Mouse (Mus musculus) forebrain, embryonic 16.5 days (tissue): ENCODE data around the gene 9530053A07Rik. TPM values are rescaled to one million over a fixed set of nuclear protein-coding genes. Genes with fewer than 3 reads are reported as not detected.
A peak's percentile ranks its signal among the peaks of the same experiment; 100 is the strongest.
"Not testable (repeated sequence)": the region's sequence is repeated elsewhere in the genome, so short reads cannot be mapped to it uniquely, and the experiment has no call there.

Experiments used
- ATAC-seq: fragments of 200-750 bp; cut with Nextera tagmentation; 2 replicates; pipeline ENCODE4 v1.8.0; 2017; ENCODE audit warnings: mild to moderate bottlenecking, moderate library complexity
- H3K27ac ChIP-seq: fragments of 300-500 bp; sonication (generic); 2 replicates; pipeline ENCODE4 v1.5.1; 2014; ENCODE audit warnings: low read length, control low read depth
- H3K27me3 ChIP-seq: fragments of 300-500 bp; sonication (generic); replicated peaks from 2 replicates; pipeline ENCODE4 v1.6.1; 2014; ENCODE audit warnings: low read length; ENCODE audit not compliant: control insufficient read depth, insufficient read depth
- H3K36me3 ChIP-seq: fragments of 300-500 bp; sonication (generic); 2 replicates; pipeline ENCODE4 v1.6.1; 2014; ENCODE audit not compliant: control insufficient read depth, insufficient read depth
- H3K4me1 ChIP-seq: fragments of 300-500 bp; sonication (generic); replicated peaks from 2 replicates; pipeline ENCODE4 v1.6.1; 2014; ENCODE audit warnings: low read length; ENCODE audit not compliant: control insufficient read depth, insufficient read depth
- H3K4me2 ChIP-seq: fragments of 300-500 bp; sonication (generic); 2 replicates; pipeline ENCODE4 v1.6.1; 2014; ENCODE audit warnings: mild to moderate bottlenecking, low read length, control low read depth
- H3K4me3 ChIP-seq: fragments of 300-500 bp; sonication (generic); replicated peaks from 2 replicates; pipeline ENCODE4 v1.5.1; 2014; ENCODE audit warnings: mild to moderate bottlenecking, low read length, control low read depth
- H3K9ac ChIP-seq: fragments of 300-500 bp; sonication (generic); replicated peaks from 2 replicates; pipeline ENCODE4 v1.6.1; 2014; ENCODE audit warnings: low read depth, low read length, control low read depth
- H3K9me3 ChIP-seq: fragments of 300-500 bp; sonication (generic); 2 replicates; pipeline ENCODE4 v1.6.1; 2016; ENCODE audit warnings: low read length; ENCODE audit not compliant: control insufficient read depth
- WGBS: fragments of 180-500 bp; shearing (Covaris S2); extraction: QIAGEN DNeasy Blood & Tissue Kit; methylation state at CpG from one replicate; pipeline ENCODE4 v1.1.7; 2014; 5-methylcytosine and 5-hydroxymethylcytosine counted together
- polyA plus RNA-seq: library from polyadenylated mRNA; unstranded; fragments of >200 nt; fragmentation: Nextera tagmentation; extraction: Ambion mirVana; gene quantifications from 2 replicates; pipeline ENCODE4 v1.2.1, GENCODE M21; 2015

9530053A07Rik gene
- 0.06 and 0.14 TPM in 2 replicates for polyA plus RNA-seq

DNA sequence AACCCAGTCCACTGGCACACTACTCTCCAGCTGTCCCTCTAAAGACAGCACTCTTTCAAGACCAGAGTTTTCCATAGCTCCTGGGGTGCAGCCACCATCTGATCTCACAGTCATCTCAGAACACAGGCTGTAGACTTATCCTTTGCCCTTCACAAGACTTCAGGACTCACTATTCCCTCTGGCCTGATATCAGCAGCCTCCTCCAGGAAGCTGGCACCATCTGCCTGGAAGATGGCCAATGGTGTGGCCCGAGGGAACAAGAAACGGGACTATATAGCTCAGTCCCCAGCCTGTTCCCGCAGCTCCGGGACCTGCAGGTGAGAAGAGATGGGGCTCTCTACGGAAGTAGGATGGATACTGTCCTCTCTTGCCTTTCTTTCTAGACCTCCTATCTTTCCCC lies at the start of gene 9530053A07Rik:
TSS of gene 9530053A07Rik (plus strand) at position 301 of the 400 bp plus-strand sequence.
- no peaks in the 10 kb centered on the region for H3K36me3 ChIP-seq
- no peaks in the 10 kb centered on the region for H3K9me3 ChIP-seq
- no peak within 1 kb of the TSS for H3K27ac ChIP-seq
- WGBS: 87% methylated on average over 5 of the region's 5 CpGs
- no peaks in the 10 kb centered on the region for H3K27me3 ChIP-seq
- no peak within 1 kb of the TSS for H3K4me2 ChIP-seq
- H3K4me3 ChIP-seq: no peak within 1 kb of the TSS
- no peak for ATAC-seq
- no peaks in the 10 kb centered on the region for H3K4me1 ChIP-seq
- H3K9ac ChIP-seq: no peak within 1 kb of the TSS

DNA sequence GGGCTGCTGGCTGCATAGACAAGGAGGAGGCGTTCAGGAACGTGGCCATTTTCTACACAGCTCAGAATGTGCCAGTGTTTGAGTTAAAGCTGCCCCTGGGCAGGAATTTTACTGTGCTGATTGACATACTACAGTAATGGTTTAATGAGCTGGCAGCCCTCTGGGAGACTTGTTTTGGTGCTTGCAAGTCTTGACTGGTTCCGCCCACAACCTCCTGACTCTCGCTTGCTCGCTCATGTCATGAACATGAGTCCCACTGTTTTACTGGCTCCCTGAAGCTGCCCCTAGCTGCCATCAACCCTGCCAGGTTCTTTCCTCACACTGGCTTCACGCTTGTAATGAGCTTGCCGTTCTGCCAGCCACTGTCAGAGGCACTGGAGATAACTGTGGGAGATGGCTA lies 45.1 kb upstream of the 9530053A07Rik start:
- H3K9me3 ChIP-seq: no peaks in the 10 kb centered on the region
- no peak overlapping the region for H3K4me2 ChIP-seq
- H3K27me3 ChIP-seq: no peaks in the 10 kb centered on the region
- H3K4me3 ChIP-seq: no peak overlapping the region
- H3K27ac ChIP-seq: no peak overlapping the region
- peaks cover 4% of the 10 kb centered on the region; the same call in 1 of the 2 replicates for H3K4me1 ChIP-seq
- peak; percentile 45; the same call in 1 of the 2 replicates for ATAC-seq
- H3K9ac ChIP-seq: no peak overlapping the region
- H3K36me3 ChIP-seq: no peaks in the 10 kb centered on the region
- WGBS: 60% methylated on average over 7 of the region's 7 CpGs

DNA sequence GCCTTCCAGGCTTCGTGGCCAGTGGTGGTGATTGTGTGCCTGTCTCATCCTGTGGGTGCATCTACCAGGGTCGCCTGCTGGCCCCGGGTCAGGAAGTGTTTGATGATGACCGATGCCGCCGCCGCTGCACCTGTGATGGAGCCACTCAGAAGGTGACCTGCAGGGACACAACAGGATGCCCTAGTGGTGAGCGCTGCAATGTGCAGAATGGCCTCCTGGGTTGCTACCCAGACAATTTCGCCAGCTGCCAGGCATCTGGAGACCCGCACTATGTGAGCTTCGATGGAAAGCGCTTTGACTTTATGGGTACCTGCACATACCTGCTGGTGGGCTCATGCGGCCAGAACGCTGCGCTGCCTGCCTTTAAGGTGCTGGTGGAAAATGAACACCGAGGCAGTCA lies 43.0 kb upstream of the 9530053A07Rik start:
- Histone ChIP-seq H3K9me3 (no peaks in the 10 kb centered on the region), H3K27me3 (no peaks in the 10 kb centered on the region), H3K27ac (no peak overlapping the region), H3K9ac (no peak overlapping the region), H3K4me1 (peaks cover 4% of the 10 kb centered on the region; the same call in 1 of the 2 replicates), H3K4me2 (no peak overlapping the region), H3K36me3 (no peaks in the 10 kb centered on the region), H3K4me3 (no peak overlapping the region)
- WGBS: 83% methylated on average over 16 of the region's 16 CpGs
- ATAC-seq: no peak

DNA sequence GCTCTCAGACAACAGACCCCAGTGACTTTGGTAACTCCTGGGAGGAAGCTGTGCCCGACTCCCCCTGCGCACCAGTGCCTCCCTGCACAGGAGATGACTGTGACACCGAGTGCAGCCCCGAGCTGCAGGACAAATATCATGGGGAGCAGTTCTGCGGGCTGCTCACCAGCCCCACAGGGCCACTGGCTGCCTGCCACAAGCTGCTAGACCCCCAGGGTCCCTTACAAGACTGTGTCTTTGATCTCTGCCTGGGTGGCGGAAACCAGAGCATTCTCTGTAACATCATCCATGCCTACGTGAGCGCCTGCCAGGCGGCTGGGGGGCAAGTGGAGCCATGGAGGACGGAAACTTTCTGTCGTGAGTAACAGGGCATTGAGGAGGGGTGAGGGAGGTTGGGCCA lies 35.7 kb upstream of the 9530053A07Rik start:
- no peak overlapping the region for H3K4me2 ChIP-seq
- H3K27ac ChIP-seq: no peak overlapping the region
- no peaks in the 10 kb centered on the region for H3K9me3 ChIP-seq
- no peaks in the 10 kb centered on the region for H3K36me3 ChIP-seq
- no peak overlapping the region for H3K4me3 ChIP-seq
- WGBS: 43% methylated on average over 11 of the region's 11 CpGs
- no peaks in the 10 kb centered on the region for H3K27me3 ChIP-seq
- no peak for ATAC-seq
- H3K4me1 ChIP-seq: no peaks in the 10 kb centered on the region
- no peak overlapping the region for H3K9ac ChIP-seq

DNA sequence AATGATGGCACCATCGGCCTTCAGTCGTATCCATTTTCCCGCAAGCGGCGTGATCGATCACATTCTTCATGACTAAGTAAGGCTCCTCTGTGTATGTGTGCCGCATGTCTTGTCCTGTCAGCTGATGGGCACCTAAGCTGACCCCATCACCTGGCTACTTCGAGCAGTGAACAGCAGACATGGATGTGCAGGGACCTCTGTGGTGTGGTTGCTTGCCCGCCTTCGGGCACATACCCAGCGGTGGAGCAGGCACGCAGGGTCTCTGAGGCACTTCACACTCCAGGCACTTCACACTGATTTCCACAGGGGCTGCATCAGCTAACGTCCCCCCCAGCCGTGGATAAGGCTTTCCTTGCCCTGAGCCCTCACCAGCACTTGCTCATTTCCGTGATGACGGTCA lies 30.2 kb upstream of the 9530053A07Rik start:
- Histone ChIP-seq H3K4me1 (no peaks in the 10 kb centered on the region), H3K27me3 (0 out of 2 replicates have a peak, but pooled peaks cover 3% of the 10 kb centered on the region), H3K4me3 (no peak overlapping the region), H3K36me3 (no peaks in the 10 kb centered on the region), H3K9ac (no peak overlapping the region), H3K9me3 (no peaks in the 10 kb centered on the region), H3K4me2 (no peak overlapping the region), H3K27ac (no peak overlapping the region)
- WGBS: 95% methylated on average over 16 of the region's 16 CpGs
- ATAC-seq: no peak

DNA sequence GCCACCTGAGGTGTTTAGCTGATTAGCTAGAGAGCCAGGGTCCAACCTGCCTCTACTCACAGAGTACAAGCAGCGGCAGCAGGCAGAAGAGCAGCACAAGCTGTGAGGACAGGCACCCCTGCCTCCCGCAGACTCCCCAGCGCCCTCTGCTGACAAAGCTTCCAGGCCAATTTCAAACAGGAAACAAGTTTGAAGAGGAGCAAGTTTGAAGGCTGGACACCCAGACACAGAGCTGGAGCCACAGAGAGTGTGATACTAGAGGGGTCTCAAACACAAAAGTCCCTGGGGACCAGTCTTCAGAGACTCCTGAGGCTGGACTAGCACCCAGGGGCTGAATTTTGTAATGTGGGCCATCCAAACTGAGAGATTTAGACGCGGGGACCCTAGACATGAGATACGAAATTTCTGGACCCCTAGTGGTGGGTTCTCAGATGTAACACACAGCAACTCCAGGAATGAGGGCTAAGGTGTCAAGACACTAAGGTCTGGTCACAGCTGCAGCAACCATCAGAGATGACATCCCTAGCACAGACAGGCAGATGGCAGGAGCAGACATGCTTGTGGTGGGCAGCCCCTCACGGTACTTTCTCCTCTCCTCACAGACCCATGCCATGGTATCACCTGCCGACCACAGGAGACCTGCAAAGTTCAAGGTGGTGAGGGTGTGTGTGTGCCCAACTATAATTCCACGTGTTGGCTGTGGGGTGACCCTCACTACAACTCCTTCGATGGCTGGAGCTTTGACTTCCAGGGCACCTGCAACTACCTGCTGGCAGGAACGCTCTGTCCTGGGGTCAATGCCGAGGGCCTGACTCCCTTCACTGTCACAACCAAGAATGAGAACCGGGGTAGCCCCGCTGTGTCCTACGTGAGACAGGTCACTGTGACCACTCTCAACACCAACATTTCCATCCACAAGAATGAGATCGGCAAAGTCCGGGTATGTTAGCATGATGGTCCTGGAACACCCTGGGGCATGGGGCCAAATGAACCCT lies 28.4 kb upstream of the 9530053A07Rik start:
- 66% methylated on average over 17 of the region's 17 CpGs for WGBS
- H3K27ac ChIP-seq: no peak overlapping the region
- 0 out of 2 replicates have a peak, but pooled peaks cover 6% of the 10 kb centered on the region for H3K27me3 ChIP-seq
- ATAC-seq: no peak
- H3K9me3 ChIP-seq: no peaks in the 10 kb centered on the region
- H3K4me3 ChIP-seq: no peak overlapping the region
- H3K4me1 ChIP-seq: 0 out of 2 replicates have a peak, but pooled peaks cover 2% of the 10 kb centered on the region
- no peak overlapping the region for H3K4me2 ChIP-seq
- no peak overlapping the region for H3K9ac ChIP-seq
- no peaks in the 10 kb centered on the region for H3K36me3 ChIP-seq

DNA sequence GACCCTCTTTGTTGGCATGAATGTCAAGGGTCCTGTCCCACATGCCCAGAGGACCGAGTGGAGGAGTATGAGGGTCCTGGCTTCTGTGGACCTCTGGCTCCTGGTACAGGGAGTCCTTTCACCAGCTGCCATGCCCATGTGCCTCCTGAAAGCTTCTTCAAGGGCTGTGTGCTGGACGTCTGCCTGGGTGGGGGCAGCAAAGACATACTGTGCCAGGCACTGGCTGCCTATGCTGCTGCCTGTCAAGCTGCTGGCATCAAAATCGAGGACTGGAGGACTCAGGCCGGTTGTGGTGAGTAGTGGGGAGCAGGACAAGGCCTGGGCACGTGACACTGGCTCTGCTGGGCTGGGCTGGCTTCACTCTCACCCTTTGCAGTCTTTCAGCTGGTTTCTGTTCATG lies 26.3 kb upstream of the 9530053A07Rik start:
- ATAC-seq, H3K27ac ChIP-seq, H3K4me1 ChIP-seq, H3K4me3 ChIP-seq, H3K36me3 ChIP-seq, H3K4me2 ChIP-seq, H3K9me3 ChIP-seq, H3K27me3 ChIP-seq, H3K9ac ChIP-seq: not testable (repeated sequence)
- 42% methylated on average over 5 of the region's 5 CpGs for WGBS

DNA sequence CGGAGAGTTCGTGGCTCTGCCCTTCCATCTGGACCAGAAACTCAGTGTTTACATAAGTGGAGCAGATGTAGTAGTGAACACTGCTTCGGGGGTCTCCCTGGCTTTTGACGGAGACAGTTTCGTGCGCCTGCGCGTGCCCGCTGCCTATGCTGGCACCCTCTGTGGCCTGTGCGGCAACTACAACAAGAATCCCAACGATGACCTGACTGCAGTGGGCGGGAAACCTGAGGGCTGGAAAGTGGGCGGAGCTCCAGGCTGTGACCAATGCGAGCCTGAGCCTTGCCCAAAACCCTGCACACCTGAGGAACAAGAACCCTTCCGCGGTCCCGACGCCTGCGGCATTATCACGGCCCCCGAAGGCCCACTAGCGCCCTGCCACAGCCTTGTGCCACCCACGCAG lies 24.6 kb upstream of the 9530053A07Rik start:
- ATAC-seq: no peak
- no peaks in the 10 kb centered on the region for H3K36me3 ChIP-seq
- no peak overlapping the region for H3K9ac ChIP-seq
- 0 out of 2 replicates have a peak overlapping the region, but pooled peaks have one; percentile 13 for H3K4me3 ChIP-seq
- no peaks in the 10 kb centered on the region for H3K9me3 ChIP-seq
- H3K4me2 ChIP-seq: peak overlapping the region; percentile 42
- no peak overlapping the region for H3K27ac ChIP-seq
- H3K4me1 ChIP-seq: 0 out of 2 replicates have a peak, but pooled peaks cover 2% of the 10 kb centered on the region
- 6% methylated on average over 23 of the region's 23 CpGs for WGBS
- 0 out of 2 replicates have a peak, but pooled peaks cover 6% of the 10 kb centered on the region for H3K27me3 ChIP-seq

DNA sequence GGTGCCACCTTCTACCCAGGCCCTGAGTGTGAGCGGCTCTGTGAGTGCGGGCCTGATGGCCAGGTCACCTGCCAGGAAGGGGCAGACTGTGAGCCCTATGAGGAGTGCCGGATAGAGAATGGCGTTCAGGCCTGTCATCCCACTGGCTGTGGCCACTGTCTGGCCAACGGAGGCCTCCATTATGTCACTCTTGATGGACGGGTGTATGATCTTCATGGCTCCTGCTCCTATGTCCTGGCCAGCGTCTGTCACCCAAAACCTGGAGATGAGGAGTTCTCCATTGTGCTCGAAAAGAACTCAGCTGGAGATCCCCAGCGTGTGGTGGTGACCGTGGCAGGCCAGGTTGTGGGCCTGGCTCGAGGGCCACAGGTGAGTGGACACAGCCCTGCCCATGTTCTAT lies 23.0 kb upstream of the 9530053A07Rik start:
- H3K36me3 ChIP-seq: no peaks in the 10 kb centered on the region
- no peak overlapping the region for H3K4me2 ChIP-seq
- ATAC-seq: no peak
- H3K4me1 ChIP-seq: 0 out of 2 replicates have a peak, but pooled peaks cover 2% of the 10 kb centered on the region
- H3K27me3 ChIP-seq: 0 out of 2 replicates have a peak, but pooled peaks cover 6% of the 10 kb centered on the region
- no peak overlapping the region for H3K9ac ChIP-seq
- WGBS: 89% methylated on average over 11 of the region's 11 CpGs
- H3K27ac ChIP-seq: no peak overlapping the region
- no peak overlapping the region for H3K4me3 ChIP-seq
- no peaks in the 10 kb centered on the region for H3K9me3 ChIP-seq
